Mouse (Mus musculus): ENCODE data around the gene Foxo3.

GRCm38 (mm10) chr10:42264195-42264594 lies 12.4 kb downstream of the Foxo3 start:
- TF ChIP-seq POLR2A (IDR thresholded peaks at IDR 0.05; ENCODE audit: borderline replicate concordance, extremely low read depth, low read depth, low read length) = no peak
- TF ChIP-seq CTCF (IDR thresholded peaks at IDR 0.05; ENCODE audit: insufficient read depth, low read length) = no peak

All from lung, adult 2 months (tissue).